Mouse (Mus musculus) liver, postnatal 0 days (tissue): ENCODE measurements around the gene Pou2f3. TPM values are rescaled to one million over a fixed set of nuclear protein-coding genes. Genes with fewer than 3 reads are reported as not detected.
A peak's percentile ranks its signal among the peaks of the same experiment; 100 is the strongest.

Experiments used
- ATAC-seq: fragments of 200-750 bp; cut with Nextera tagmentation; 2 replicates; pipeline ENCODE4 v1.8.0; 2017; ENCODE audit warnings: mild to moderate bottlenecking, moderate library complexity
- DNase-seq: peaks from one replicate; pipeline ENCODE4 v3.0.0-alpha.2; 2016
- H3K27ac ChIP-seq: fragments of 300-500 bp; sonication (generic); 2 replicates; pipeline ENCODE4 v1.5.1; 2014; ENCODE audit warnings: antibody characterized with exemption, moderate library complexity, mild to moderate bottlenecking, low read depth
- H3K27me3 ChIP-seq: fragments of 300-500 bp; sonication (generic); 2 replicates; pipeline ENCODE4 v1.6.1; 2014; ENCODE audit warnings: low read length, control low read depth, mixed read lengths; ENCODE audit not compliant: insufficient read depth
- H3K36me3 ChIP-seq: fragments of 300-500 bp; sonication (generic); replicated peaks from 2 replicates; pipeline ENCODE4 v1.6.1; 2014; ENCODE audit warnings: mild to moderate bottlenecking, control low read depth, low read length, moderate library complexity, mixed read lengths; ENCODE audit not compliant: insufficient read depth
- H3K4me1 ChIP-seq: fragments of 300-500 bp; sonication (generic); 2 replicates; pipeline ENCODE4 v1.6.1; 2014; ENCODE audit warnings: antibody characterized with exemption, mild to moderate bottlenecking, control low read depth; ENCODE audit not compliant: insufficient read depth
- H3K4me2 ChIP-seq: fragments of 300-500 bp; sonication (generic); 2 replicates; pipeline ENCODE4 v1.6.1; 2014; ENCODE audit warnings: low read depth, mild to moderate bottlenecking, low read length, moderate library complexity, mixed read lengths
- H3K4me3 ChIP-seq: fragments of 300-500 bp; sonication (generic); 2 replicates; pipeline ENCODE4 v1.5.1; 2014; ENCODE audit warnings: low read depth, low read length
- H3K9ac ChIP-seq: fragments of 300-500 bp; sonication (generic); replicated peaks from 2 replicates; pipeline ENCODE4 v1.6.1; 2014; ENCODE audit warnings: mild to moderate bottlenecking, moderate library complexity
- H3K9me3 ChIP-seq: fragments of 300-500 bp; sonication (generic); 2 replicates; pipeline ENCODE4 v1.6.1; 2016; ENCODE audit warnings: mild to moderate bottlenecking, control low read depth, low read length, mixed read lengths
- CTCF ChIP-seq: sonication (generic); IDR thresholded peaks from 2 replicates; pipeline ENCODE4 v1.5.1; 2016; ENCODE audit warnings: antibody characterized with exemption, low read depth
- EP300 ChIP-seq: IDR thresholded peaks from 2 replicates; pipeline ENCODE4 v1.6.1; 2016; ENCODE audit warnings: antibody characterized with exemption, low read depth, mild to moderate bottlenecking
- WGBS: fragments of 180-500 bp; shearing (Covaris S2); extraction: QIAGEN DNeasy Blood & Tissue Kit; methylation state at CpG from one replicate; pipeline ENCODE4 v1.1.7; 2014; ENCODE audit not compliant: insufficient replicate concordance; 5-methylcytosine and 5-hydroxymethylcytosine counted together
- polyA plus RNA-seq: library from polyadenylated mRNA; unstranded; fragments of >200 nt; fragmentation: Nextera tagmentation; extraction: Ambion mirVana; gene quantifications from 2 replicates; pipeline ENCODE4 v1.2.1, GENCODE M21; 2015

Pou2f3 gene
- polyA plus RNA-seq, 1 experiment from 2014 or later, result 0.05 TPM

- DNase-seq (no peak), ATAC-seq (no peak)
- Histone ChIP-seq H3K27ac (no peak overlapping the region), H3K36me3 (no peaks in the 10 kb centered on the region), H3K4me2 (no peak overlapping the region), H3K9me3 (no peaks in the 10 kb centered on the region), H3K4me1 (peaks cover 2% of the 10 kb centered on the region; the same call in 1 of the 2 replicates), H3K9ac (no peak overlapping the region), H3K4me3 (no peak overlapping the region), H3K27me3 (no peaks in the 10 kb centered on the region)
- TF ChIP-seq EP300 (no peak), CTCF (no peak)
- 67% methylated on average over 8 of the region's 8 CpGs for WGBS
These were observed 43.1 kb downstream of the Pou2f3 start for GRCm38 (mm10) chr9:43167081-43167480.

GRCm38 (mm10) chr9:43166346-43166745 lies 43.8 kb downstream of the Pou2f3 start:
- no peak overlapping the region for H3K9ac ChIP-seq
- no peaks in the 10 kb centered on the region for H3K27me3 ChIP-seq
- no peak overlapping the region for H3K4me3 ChIP-seq
- 67% methylated on average over 6 of the region's 6 CpGs for WGBS
- no peak overlapping the region for H3K27ac ChIP-seq
- H3K4me1 ChIP-seq, result peaks cover 2% of the 10 kb centered on the region; the same call in 1 of the 2 replicates
- H3K4me2 ChIP-seq, result no peak overlapping the region
- H3K9me3 ChIP-seq, result no peaks in the 10 kb centered on the region
- no peak for TF ChIP-seq EP300
- no peak for TF ChIP-seq CTCF
- ATAC-seq (no peak), DNase-seq (no peak)
- no peaks in the 10 kb centered on the region for H3K36me3 ChIP-seq

GRCm38 (mm10) chr9:43155960-43156359 lies 54.2 kb downstream of the Pou2f3 start:
- Histone ChIP-seq H3K9ac (no peak overlapping the region), H3K27ac (no peak overlapping the region), H3K4me1 (peaks cover 2% of the 10 kb centered on the region; the same call in 1 of the 2 replicates), H3K4me3 (no peak overlapping the region), H3K4me2 (no peak overlapping the region), H3K9me3 (no peaks in the 10 kb centered on the region), H3K27me3 (peaks cover 3% of the 10 kb centered on the region; the same call in 1 of the 2 replicates), H3K36me3 (no peaks in the 10 kb centered on the region)
- no peak for ATAC-seq
- TF ChIP-seq EP300 (no peak), CTCF (no peak)
- no peak for DNase-seq
- WGBS, result 40% methylated on average over 6 of the region's 6 CpGs

- Histone ChIP-seq H3K27me3 (peaks cover 9% of the 10 kb centered on the region; the same call in 1 of the 2 replicates), H3K4me3 (no peak overlapping the region), H3K27ac (no peak overlapping the region), H3K4me1 (peaks cover 12% of the 10 kb centered on the region; the same call in 1 of the 2 replicates), H3K9ac (no peak overlapping the region), H3K9me3 (no peaks in the 10 kb centered on the region), H3K36me3 (no peaks in the 10 kb centered on the region), H3K4me2 (no peak overlapping the region)
- no peak for DNase-seq
- WGBS, result 48% methylated on average over 6 of the region's 6 CpGs
- TF ChIP-seq CTCF (no peak), EP300 (no peak)
- no peak for ATAC-seq
These were observed 58.4 kb downstream of the Pou2f3 start for GRCm38 (mm10) chr9:43151779-43152178.

- 48% methylated on average over 9 of the region's 9 CpGs for WGBS
- TF ChIP-seq CTCF (no peak), EP300 (no peak)
- Histone ChIP-seq H3K27me3 (peaks cover 9% of the 10 kb centered on the region; the same call in 1 of the 2 replicates), H3K9ac (no peak overlapping the region), H3K36me3 (no peaks in the 10 kb centered on the region), H3K4me3 (no peak overlapping the region), H3K4me2 (no peak overlapping the region), H3K27ac (no peak overlapping the region), H3K9me3 (no peaks in the 10 kb centered on the region), H3K4me1 (peaks cover 12% of the 10 kb centered on the region; the same call in 1 of the 2 replicates)
- no peak for DNase-seq
- ATAC-seq, result no peak
These were observed 59.2 kb downstream of the Pou2f3 start for GRCm38 (mm10) chr9:43150957-43151356.

GRCm38 (mm10) chr9:43150075-43150474 lies 60.1 kb downstream of the Pou2f3 start:
- ATAC-seq (peak; percentile 44; the same call in 1 of the 2 replicates), DNase-seq (peak; percentile 33)
- Histone ChIP-seq H3K4me1 (peaks cover 12% of the 10 kb centered on the region; the same call in 1 of the 2 replicates), H3K9ac (no peak overlapping the region), H3K9me3 (no peaks in the 10 kb centered on the region), H3K36me3 (no peaks in the 10 kb centered on the region), H3K4me3 (no peak overlapping the region), H3K4me2 (0 out of 2 replicates have a peak overlapping the region, but pooled peaks have one; percentile 6), H3K27me3 (peaks cover 9% of the 10 kb centered on the region; the same call in 1 of the 2 replicates), H3K27ac (no peak overlapping the region)
- TF ChIP-seq EP300, result no peak
- no peak for TF ChIP-seq CTCF
- WGBS, result 26% methylated on average over 10 of the region's 10 CpGs
